Comparison of ENCODE assay signal across 8 mouse cellular contexts in genomic region chr17:71526302-71526708, GRCm38 (mm10). TPM values are rescaled to one million over a fixed set of nuclear protein-coding genes. Genes with fewer than 3 reads are reported as not detected.
DNase-seq lines count a peak whose midpoint lies in the region; ATAC-seq and TF ChIP-seq lines count a peak whose summit lies in the region.

No protein-coding gene starts in this region.

- H3K27me3 ChIP-seq in heart, embryonic 14.5 days (ENCODE audit: control insufficient read depth, insufficient read depth, low read length) = no peaks in the 10 kb centered on the region
- H3K27me3 ChIP-seq in Patski = no peaks in the 10 kb centered on the region
- H3K27me3 ChIP-seq in hindbrain, embryonic 11.5 days (ENCODE audit: control insufficient read depth, insufficient read depth, low read length) = no peaks in the 10 kb centered on the region
- no peaks in the 10 kb centered on the region for H3K27me3 ChIP-seq in midbrain, embryonic 10.5 days (ENCODE audit: low read depth, poor library complexity, severe bottlenecking)

- POLR2A ChIA-PET in Patski (lab: Charles Lee) = interaction anchor here (0.6 to 1.3 kb wide), 2 partner anchors 25 to 33 kb away, joined by 3 read pairs; partner anchors contain the start of gene Spdya

- peaks cover 19% of the 10 kb centered on the region for H3K36me3 ChIP-seq in heart, embryonic 14.5 days (ENCODE audit: control insufficient read depth, insufficient read depth, low read length)
- no peaks in the 10 kb centered on the region for H3K36me3 ChIP-seq in hindbrain, embryonic 11.5 days (ENCODE audit: control insufficient read depth, insufficient read depth, low read length)
- peaks cover 22% of the 10 kb centered on the region for H3K36me3 ChIP-seq in midbrain, embryonic 10.5 days

- DNase-seq in heart, adult 9 months (ENCODE audit: low spot score in 2 of 2) = no peak
- DNase-seq in Patski (ENCODE audit: low read depth, low spot score) = no peak
- DNase-seq in hindbrain, embryonic 11.5 days (ENCODE audit: low spot score) = no peak
- no peak for DNase-seq in midbrain, embryonic 10.5 days (ENCODE audit: low spot score)
- DNase-seq in right cerebral cortex, postnatal 4 days = no peak
- DNase-seq in adrenal gland, adult 18-20 months (ENCODE audit: low spot score in 2 of 2) = no peak
- no peak for DNase-seq in frontal cortex, postnatal 36 days (ENCODE audit: low spot score in 2 of 2)

- H3K27ac ChIP-seq in heart, embryonic 14.5 days (replicated peaks in 1 of 2; ENCODE audit: control insufficient read depth in 1 of 2, insufficient read depth in 1 of 2, low read depth in 2 of 2, low read length in 2 of 2) = peak overlapping the region; percentile 42 to 94; a peak in 3 of 4 replicates
- H3K27ac ChIP-seq in hindbrain, embryonic 11.5 days (ENCODE audit: low read depth, low read length) = no peak overlapping the region
- peak overlapping the region; percentile 96 for H3K27ac ChIP-seq in midbrain, embryonic 10.5 days (replicated peaks)

- in situ Hi-C loops in Patski (cut with MboI; ENCODE audit: low pct_unique_long_range_greater_than_20kb) = no loop called here

- H3K4me2 ChIP-seq in heart, embryonic 14.5 days (ENCODE audit: low read length) = peak overlapping the region; percentile 80
- peak overlapping the region; percentile 47 for H3K4me2 ChIP-seq in hindbrain, embryonic 11.5 days (replicated peaks; ENCODE audit: low read depth, low read length)

- H3K4me1 ChIP-seq in heart, embryonic 14.5 days (ENCODE audit: control insufficient read depth in 2 of 2, insufficient read depth in 2 of 2, low read length in 2 of 2) = peaks cover 0 to 13% of the 10 kb centered on the region in 2 experiments; a peak in 2 of 4 replicates
- H3K4me1 ChIP-seq in hindbrain, embryonic 11.5 days (replicated peaks; ENCODE audit: control insufficient read depth, insufficient read depth, low read length) = no peaks in the 10 kb centered on the region
- H3K4me1 ChIP-seq in midbrain, embryonic 10.5 days = peaks cover 21% of the 10 kb centered on the region

- CTCF ChIA-PET in Patski (lab: Charles Lee) = interaction anchor here (0.9 kb wide), 1 partner anchor 14 kb away, joined by 3 read pairs; no protein-coding TSS in a partner anchor

- no peaks in the 10 kb centered on the region for H3K9me3 ChIP-seq in heart, embryonic 14.5 days (ENCODE audit: control insufficient read depth, low read length)
- H3K9me3 ChIP-seq in hindbrain, embryonic 11.5 days (ENCODE audit: control insufficient read depth, low read length) = no peaks in the 10 kb centered on the region
- H3K9me3 ChIP-seq in midbrain, embryonic 10.5 days (replicated peaks) = no peaks in the 10 kb centered on the region

- ATAC-seq in heart, embryonic 14.5 days (ENCODE audit: insufficient number of reproducible peaks, insufficient read depth, low FRiP score, low read depth) = peak; percentile 3; the same call in 1 of the 2 replicates
- ATAC-seq in Patski = peak; percentile 17
- ATAC-seq in hindbrain, embryonic 11.5 days (ENCODE audit: low FRiP score) = no peak; the same call in none of the 2 replicates

- peak overlapping the region; percentile 82 for H3K9ac ChIP-seq in heart, embryonic 14.5 days (ENCODE audit: low read length)
- peak overlapping the region; percentile 49; the same call in 1 of the 2 replicates for H3K9ac ChIP-seq in hindbrain, embryonic 11.5 days (ENCODE audit: low read depth, low read length)

- WGBS in heart, embryonic 14.5 days = 0% methylated on average over 13 of the region's 13 CpGs
- WGBS in hindbrain, embryonic 11.5 days = under 1% methylated on average over 13 of the region's 13 CpGs
- WGBS in midbrain, embryonic 10.5 days = under 1% methylated on average over 13 of the region's 13 CpGs

- peak overlapping the region; percentile 81 to 84 for H3K4me3 ChIP-seq in heart, embryonic 14.5 days (ENCODE audit: control insufficient read depth in 1 of 2, insufficient read depth in 1 of 2, low read depth in 1 of 2, low read length in 2 of 2)
- peak overlapping the region; percentile 55 for H3K4me3 ChIP-seq in hindbrain, embryonic 11.5 days (ENCODE audit: low read depth, low read length)
- H3K4me3 ChIP-seq in midbrain, embryonic 10.5 days = peak overlapping the region; percentile 74

- no peak for TF ChIP-seq CTCF in Patski (IDR thresholded peaks at IDR 0.05)

RNA-seq across cellular contexts. Expression of gene Ndc80, which starts 0.4 kb away (rescaled TPM):
- 31.7 and 35.2 TPM in 2 replicates for polyA plus RNA-seq in heart, embryonic 14.5 days (2014; fragmentation: Nextera tagmentation; extraction: Ambion mirVana)
- polyA plus RNA-seq in Patski (2021) = 24.4 TPM
- 50.8 and 54.8 TPM in 2 replicates for polyA plus RNA-seq in hindbrain, embryonic 11.5 days (2014; fragmentation: Nextera tagmentation; extraction: Ambion mirVana)
- polyA plus RNA-seq in midbrain, embryonic 10.5 days (2016; fragmentation: Nextera tagmentation; extraction: Ambion mirVana) = 65.6 and 66.2 TPM in 2 replicates
- under 1 TPM; 0.70 to 0.83 TPM for total RNA-seq in adrenal gland, adult 18-20 months (2021)

RNA-seq across cellular contexts. Expression of gene Spdya, which starts 25.6 kb away (rescaled TPM):
- polyA plus RNA-seq in heart, embryonic 14.5 days (2014; fragmentation: Nextera tagmentation; extraction: Ambion mirVana) = 0.55 and 0.62 TPM in 2 replicates
- polyA plus RNA-seq in Patski (2021) = 2.3 TPM
- 1.0 and 1.5 TPM in 2 replicates for polyA plus RNA-seq in hindbrain, embryonic 11.5 days (2014; fragmentation: Nextera tagmentation; extraction: Ambion mirVana)
- 1.2 and 1.6 TPM in 2 replicates for polyA plus RNA-seq in midbrain, embryonic 10.5 days (2016; fragmentation: Nextera tagmentation; extraction: Ambion mirVana)
- under 1 TPM; 0.35 to 0.50 TPM for total RNA-seq in adrenal gland, adult 18-20 months (2021)

RNA-seq across cellular contexts. Expression of gene Smchd1, which starts 51.2 kb away (rescaled TPM):
- 41.7 and 49.1 TPM in 2 replicates for polyA plus RNA-seq in heart, embryonic 14.5 days (2014; fragmentation: Nextera tagmentation; extraction: Ambion mirVana)
- 45.8 TPM for polyA plus RNA-seq in Patski (2021)
- 70.9 and 91.1 TPM in 2 replicates for polyA plus RNA-seq in hindbrain, embryonic 11.5 days (2014; fragmentation: Nextera tagmentation; extraction: Ambion mirVana)
- polyA plus RNA-seq in midbrain, embryonic 10.5 days (2016; fragmentation: Nextera tagmentation; extraction: Ambion mirVana) = 71.1 and 72.8 TPM in 2 replicates
- 10 to 100 TPM; 38.9 to 51.1 TPM for total RNA-seq in adrenal gland, adult 18-20 months (2021)
